Mouse (Mus musculus): ENCODE measurements around the gene Usp21. TPM values are rescaled to one million over a fixed set of nuclear protein-coding genes. Genes with fewer than 3 reads are reported as not detected.
A peak's percentile ranks its signal among the peaks of the same experiment; 100 is the strongest.
"Not testable (repeated sequence)": the region's sequence is repeated elsewhere in the genome, so short reads cannot be mapped to it uniquely, and the experiment has no call there.

The Usp21 gene
- polyA plus RNA-seq (2012; rRNA removed) = 76.6 and 77.5 TPM in 2 replicates

DNA sequence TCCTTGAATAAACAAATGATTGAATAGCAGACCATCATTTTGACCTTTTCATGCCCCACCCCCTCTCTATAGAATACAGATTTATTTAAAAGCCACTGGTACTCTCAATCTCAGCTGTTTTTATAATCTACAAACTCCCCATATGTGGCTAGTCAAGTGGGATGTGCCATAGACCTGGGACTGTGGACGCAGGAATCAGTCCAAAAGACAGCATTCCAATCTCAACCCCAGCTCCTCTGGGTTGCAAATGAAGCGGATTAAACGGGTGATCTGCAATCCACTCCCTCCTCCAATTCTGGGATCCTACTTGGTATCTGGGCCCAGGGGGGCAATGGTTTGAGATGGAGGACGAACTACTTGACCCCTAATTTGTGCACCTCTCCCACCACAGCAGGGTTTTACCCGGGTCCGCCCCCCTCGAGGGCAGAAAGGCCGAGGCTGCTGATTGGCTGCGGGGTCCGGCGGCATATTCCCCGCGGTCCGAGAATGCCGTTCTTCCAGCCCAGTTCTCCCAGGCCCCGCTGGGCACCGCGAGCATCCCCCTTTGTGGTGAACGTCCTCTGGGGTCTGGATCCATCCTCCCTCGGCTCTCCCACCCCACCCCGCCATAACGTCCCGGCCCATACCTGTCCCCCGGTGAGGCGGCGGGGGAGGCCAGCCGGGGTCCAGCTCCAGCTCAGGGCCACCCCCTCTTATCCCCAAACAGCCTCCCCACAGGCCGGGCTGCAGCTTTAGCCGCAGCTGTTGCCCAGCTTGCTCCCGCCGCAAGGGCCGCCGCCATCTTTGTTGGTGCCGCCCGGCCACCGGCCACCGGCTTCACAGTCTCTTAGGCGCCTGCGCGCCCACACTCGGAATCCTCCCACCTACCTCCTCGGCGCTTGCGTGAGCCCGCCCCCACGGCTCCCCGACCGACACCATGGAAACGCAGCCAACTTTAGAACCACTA is at the start of gene Usp21:
Gene Usp21 (minus strand): TSS at position 856 of the 946 bp plus-strand sequence.
- WGBS = under 1% methylated on average over 49 of the region's 49 CpGs
- DNase-seq = peak; percentile 95
- Histone ChIP-seq H3K4me3 (replicated peaks; ENCODE audit: insufficient read depth, low read depth, low read length) (peak within 1 kb of the TSS; percentile 73), H3K27me3 (ENCODE audit: control insufficient read depth, insufficient read depth, low read length) (no peaks in the 10 kb centered on the region), H3K4me1 (ENCODE audit: control insufficient read depth, insufficient read depth, low read length) (peaks cover 4% of the 10 kb centered on the region; the same call in 1 of the 2 replicates), H3K27ac (ENCODE audit: insufficient read depth, low read length) (peak within 1 kb of the TSS; percentile 77)
- TF ChIP-seq POLR2A (IDR thresholded peaks at IDR 0.05; ENCODE audit: borderline replicate concordance, insufficient read depth, low read length) = peak; percentile 71; the same call in 1 of the 2 replicates
- TF ChIP-seq CTCF (IDR thresholded peaks at IDR 0.05; ENCODE audit: borderline replicate concordance, insufficient read depth, low read depth, low read length) = no peak

DNA sequence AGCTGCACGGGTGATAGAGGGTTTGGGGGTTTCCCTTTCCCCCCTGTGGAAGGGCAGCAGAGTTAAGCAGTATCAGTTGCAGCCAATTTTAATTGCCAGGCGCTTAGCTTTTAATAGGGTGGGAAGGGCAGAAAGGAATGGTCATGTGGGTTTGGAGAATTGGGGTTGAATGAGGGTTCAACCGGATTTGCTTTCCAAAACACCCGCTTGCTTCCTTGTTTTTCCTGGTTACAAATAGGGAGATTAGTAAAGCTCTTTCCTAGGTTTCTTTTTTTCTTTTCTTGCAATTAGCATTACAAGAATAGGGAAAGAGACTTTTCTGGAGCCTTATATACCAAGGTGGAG is 42.4 kb upstream of the Usp21 start:
- Histone ChIP-seq H3K4me1 (ENCODE audit: control insufficient read depth, insufficient read depth, low read length) (peaks cover 15% of the 10 kb centered on the region), H3K27ac (ENCODE audit: insufficient read depth, low read length) (peak overlapping the region; percentile 4; the same call in 1 of the 2 replicates), H3K4me3 (replicated peaks; ENCODE audit: insufficient read depth, low read depth, low read length) (peak overlapping the region; percentile 85), H3K27me3 (ENCODE audit: control insufficient read depth, insufficient read depth, low read length) (no peaks in the 10 kb centered on the region)
- DNase-seq = no peak
- 0% methylated on average over 4 of the region's 4 CpGs for WGBS
- TF ChIP-seq CTCF (IDR thresholded peaks at IDR 0.05; ENCODE audit: borderline replicate concordance, insufficient read depth, low read depth, low read length) (no peak), POLR2A (IDR thresholded peaks at IDR 0.05; ENCODE audit: borderline replicate concordance, insufficient read depth, low read length) (no peak)

DNA sequence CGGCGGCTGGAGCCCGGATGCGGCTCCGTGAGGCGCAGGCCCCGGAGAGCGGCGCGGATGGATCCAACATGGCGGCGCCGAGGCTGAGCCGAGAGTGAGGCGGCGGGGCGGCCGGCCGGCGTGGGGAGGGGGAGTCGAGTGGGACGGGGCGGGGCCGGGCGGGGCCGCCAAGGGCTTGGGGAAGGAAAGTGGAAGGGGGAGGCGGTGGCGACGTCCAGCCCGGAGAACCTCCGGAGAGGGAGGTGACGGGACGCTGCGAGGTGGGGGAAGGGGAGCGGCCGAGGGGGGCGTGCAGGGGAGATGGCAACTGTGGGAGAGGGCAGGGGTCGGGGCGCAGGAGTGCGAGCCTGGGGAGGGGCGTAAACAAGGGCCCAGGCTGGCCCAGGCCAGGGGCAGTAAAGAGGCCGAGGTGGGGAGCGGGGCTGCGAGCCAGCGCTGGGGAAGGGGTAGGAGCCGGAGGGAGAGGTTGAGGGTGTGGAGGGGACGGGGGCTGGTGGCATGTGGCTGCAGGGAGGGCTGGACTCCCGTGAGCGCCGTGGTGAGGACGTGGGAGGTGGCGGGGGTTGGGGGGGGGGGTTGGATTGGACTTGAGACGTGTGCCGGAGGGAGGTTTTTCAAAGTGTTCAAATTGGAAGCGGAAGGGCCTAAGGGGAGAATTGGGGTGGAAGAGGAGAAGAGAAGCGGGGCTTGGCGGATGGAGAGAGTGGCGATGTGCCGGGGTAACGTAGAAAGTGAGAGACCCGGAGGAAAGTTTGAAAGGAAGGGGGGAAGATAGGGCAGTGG is 41.8 kb upstream of the Usp21 start:
- Histone ChIP-seq H3K27ac (ENCODE audit: insufficient read depth, low read length) (peak overlapping the region; percentile 97; the same call in 1 of the 2 replicates), H3K4me1 (ENCODE audit: control insufficient read depth, insufficient read depth, low read length) (peaks cover 15% of the 10 kb centered on the region), H3K27me3 (ENCODE audit: control insufficient read depth, insufficient read depth, low read length) (no peaks in the 10 kb centered on the region), H3K4me3 (replicated peaks; ENCODE audit: insufficient read depth, low read depth, low read length) (peak overlapping the region; percentile 85)
- TF ChIP-seq POLR2A (IDR thresholded peaks at IDR 0.05; ENCODE audit: borderline replicate concordance, insufficient read depth, low read length) (no peak), CTCF (IDR thresholded peaks at IDR 0.05; ENCODE audit: borderline replicate concordance, insufficient read depth, low read depth, low read length) (no peak)
- peak; percentile 30 to 56 for DNase-seq
- WGBS = 2% methylated on average over 51 of the region's 61 CpGs

DNA sequence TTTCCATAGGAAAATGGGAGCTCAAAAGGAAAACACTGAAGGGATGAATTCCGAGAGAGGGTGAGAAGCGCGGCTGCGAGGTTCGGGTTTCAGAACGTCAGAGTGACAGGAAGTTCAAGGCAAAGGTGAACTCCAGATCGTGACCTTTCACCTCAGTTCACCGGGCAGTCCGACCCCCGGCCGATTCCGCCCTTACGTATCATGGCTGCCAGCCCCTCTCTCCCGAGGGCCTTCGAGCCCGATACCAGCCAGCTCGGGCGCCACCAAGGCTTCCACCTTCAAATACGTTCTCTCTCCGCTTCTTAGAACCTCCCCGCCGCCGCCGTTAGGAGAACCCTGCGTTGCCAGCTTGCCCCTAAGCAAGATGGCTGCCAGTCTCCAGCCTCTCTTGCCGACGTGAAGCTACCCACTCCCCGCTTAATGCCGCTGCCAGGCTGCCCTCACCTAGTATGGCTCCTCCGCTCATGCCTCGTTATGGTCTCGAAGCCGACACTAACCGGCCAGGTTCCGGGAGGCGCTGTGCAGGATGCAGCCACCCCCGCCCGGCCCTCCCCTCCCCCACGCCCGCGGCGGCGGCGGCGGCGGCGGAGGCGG is 41.1 kb upstream of the Usp21 start, which contains the start of gene Dedd:
Gene Dedd (plus strand): TSS at position 307 of the 594 bp plus-strand sequence.
- H3K4me1 ChIP-seq (ENCODE audit: control insufficient read depth, insufficient read depth, low read length) = peaks cover 15% of the 10 kb centered on the region
- no peaks in the 10 kb centered on the region for H3K27me3 ChIP-seq (ENCODE audit: control insufficient read depth, insufficient read depth, low read length)
- H3K27ac ChIP-seq (ENCODE audit: insufficient read depth, low read length) = peak within 1 kb of the TSS; percentile 97
- peak; percentile 94 to 95 for DNase-seq
- TF ChIP-seq POLR2A (IDR thresholded peaks at IDR 0.05; ENCODE audit: borderline replicate concordance, insufficient read depth, low read length) (peak; percentile 62; the same call in 1 of the 2 replicates), CTCF (IDR thresholded peaks at IDR 0.05; ENCODE audit: borderline replicate concordance, insufficient read depth, low read depth, low read length) (no peak)
- peak within 1 kb of the TSS; percentile 85 for H3K4me3 ChIP-seq (replicated peaks; ENCODE audit: insufficient read depth, low read depth, low read length)
- under 1% methylated on average over 48 of the region's 48 CpGs for WGBS

DNA sequence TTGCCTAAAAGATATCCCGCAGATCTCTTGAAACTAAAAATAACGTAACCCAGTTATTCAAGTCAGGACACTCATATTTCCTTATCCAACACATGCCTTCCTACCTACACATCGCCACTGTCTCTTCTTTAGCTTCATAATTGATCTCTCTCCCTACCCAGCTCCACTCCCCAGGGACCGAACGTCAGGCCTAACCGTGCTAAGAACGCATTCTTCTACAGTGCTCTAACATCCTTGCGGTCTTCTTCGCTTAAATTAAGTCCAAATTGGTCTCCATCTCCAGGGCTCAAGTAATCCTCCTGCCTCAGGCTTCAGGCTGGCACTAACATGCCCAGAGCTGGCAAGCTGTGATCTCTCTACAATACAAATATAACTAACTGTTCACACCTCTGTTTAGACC is 40.5 kb upstream of the Usp21 start:
- peak in 1 of 2 experiments; percentile 23 for DNase-seq
- Histone ChIP-seq H3K4me3 (replicated peaks; ENCODE audit: insufficient read depth, low read depth, low read length) (peak overlapping the region; percentile 85), H3K27ac (ENCODE audit: insufficient read depth, low read length) (peak overlapping the region; percentile 97), H3K27me3 (ENCODE audit: control insufficient read depth, insufficient read depth, low read length) (no peaks in the 10 kb centered on the region), H3K4me1 (ENCODE audit: control insufficient read depth, insufficient read depth, low read length) (peaks cover 13% of the 10 kb centered on the region)
- TF ChIP-seq POLR2A (IDR thresholded peaks at IDR 0.05; ENCODE audit: borderline replicate concordance, insufficient read depth, low read length) (no peak), CTCF (IDR thresholded peaks at IDR 0.05; ENCODE audit: borderline replicate concordance, insufficient read depth, low read depth, low read length) (no peak)
- WGBS = 18% methylated on average over 9 of the region's 9 CpGs

DNA sequence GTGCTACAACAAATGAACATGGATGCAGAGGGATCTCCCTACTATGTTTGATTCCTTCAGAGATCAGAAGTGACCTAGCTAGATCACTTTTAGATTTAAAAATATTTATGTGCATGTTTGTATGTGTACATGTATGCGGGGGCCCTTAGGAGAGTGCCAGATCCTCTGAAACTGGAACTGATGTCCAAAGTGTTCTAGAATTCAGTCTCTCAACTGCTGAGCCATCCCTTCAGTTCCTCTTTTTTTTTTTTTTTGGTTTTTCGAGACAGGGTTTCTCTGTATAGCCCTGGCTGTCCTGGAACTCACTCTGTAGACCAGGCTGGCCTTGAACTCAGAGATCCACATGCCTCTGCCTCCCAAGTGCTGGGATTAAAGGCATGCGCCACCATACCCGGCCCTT is 38.8 kb upstream of the Usp21 start:
- DNase-seq; H3K4me3 ChIP-seq (replicated peaks; ENCODE audit: insufficient read depth, low read depth, low read length); H3K4me1 ChIP-seq (ENCODE audit: control insufficient read depth, insufficient read depth, low read length); H3K27me3 ChIP-seq (ENCODE audit: control insufficient read depth, insufficient read depth, low read length); H3K27ac ChIP-seq (ENCODE audit: insufficient read depth, low read length): not testable (repeated sequence)
- 83% methylated on average over 4 of the region's 4 CpGs for WGBS

DNA sequence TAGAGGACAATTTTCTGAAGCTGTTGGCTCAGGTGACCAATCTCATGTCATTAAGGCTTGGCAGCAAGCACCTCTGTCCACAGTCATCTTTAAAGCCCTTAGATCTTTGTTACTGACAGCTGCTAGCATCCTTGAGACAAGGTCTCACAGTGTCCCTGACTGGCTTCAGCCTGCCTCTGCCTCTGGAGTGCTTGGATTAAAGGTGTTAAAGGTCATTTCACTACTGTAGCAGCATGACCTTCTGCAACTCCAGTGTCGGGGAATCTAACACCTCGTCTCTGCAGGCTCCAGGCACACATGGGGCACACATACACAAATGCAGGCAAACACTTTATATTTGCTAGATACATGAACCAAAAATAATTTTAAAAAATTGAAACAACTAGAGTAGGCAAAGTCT is 37.8 kb upstream of the Usp21 start:
- 69% methylated on average over 2 of the region's 2 CpGs for WGBS
- H3K27me3 ChIP-seq (ENCODE audit: control insufficient read depth, insufficient read depth, low read length) = no peaks in the 10 kb centered on the region
- H3K4me1 ChIP-seq (ENCODE audit: control insufficient read depth, insufficient read depth, low read length) = peaks cover 5% of the 10 kb centered on the region
- no peak for TF ChIP-seq POLR2A (IDR thresholded peaks at IDR 0.05; ENCODE audit: borderline replicate concordance, insufficient read depth, low read length)
- TF ChIP-seq CTCF (IDR thresholded peaks at IDR 0.05; ENCODE audit: borderline replicate concordance, insufficient read depth, low read depth, low read length) = no peak
- no peak for DNase-seq
- H3K4me3 ChIP-seq (replicated peaks; ENCODE audit: insufficient read depth, low read depth, low read length) = no peak overlapping the region
- no peak overlapping the region for H3K27ac ChIP-seq (ENCODE audit: insufficient read depth, low read length)

Measured in cerebellum, adult 2 months (tissue).